Mouse (Mus musculus): ENCODE results near the gene Adssl1. TPM values are rescaled to one million over a fixed set of nuclear protein-coding genes. Genes with fewer than 3 reads are reported as not detected.

Adssl1 gene
- total and polyA plus RNA-seq, 2 experiments from 2014 or later = 2.6 to 8.4 TPM

DNA sequence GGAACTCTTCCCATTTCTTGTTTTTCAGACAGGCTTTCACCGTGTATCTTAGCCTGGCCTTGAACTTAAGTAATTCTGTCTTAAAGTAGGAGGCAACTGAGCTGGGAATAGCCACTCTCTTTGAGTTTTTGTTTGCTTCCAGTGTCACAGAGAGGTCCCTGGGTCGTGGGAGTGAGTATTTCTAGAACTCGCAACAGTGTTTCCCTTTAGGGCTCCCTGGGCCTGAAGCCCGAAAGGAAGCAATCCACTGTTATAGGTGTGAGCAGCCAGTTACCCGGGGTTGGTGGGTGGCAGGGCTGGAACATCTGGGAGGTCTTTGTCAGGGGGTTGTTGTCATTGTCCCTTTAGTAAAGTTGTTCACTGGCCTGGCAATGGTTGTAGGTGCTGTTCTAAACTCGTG lies 26.3 kb downstream of the Adssl1 start:
- Histone ChIP-seq H3K4me2 (ENCODE audit: low read depth, low read length) (peak overlapping the region; percentile 91), H3K4me1 (ENCODE audit: insufficient read depth, low read length) (peaks cover 8% of the 10 kb centered on the region; the same call in 1 of the 2 replicates), H3K4me3 (ENCODE audit: low read length) (0 out of 2 replicates have a peak overlapping the region, but pooled peaks have one; percentile 67), H3K9ac (replicated peaks; ENCODE audit: low read length) (peak overlapping the region; percentile 68; the same call in 1 of the 2 replicates), H3K9me3 (ENCODE audit: low read length) (no peaks in the 10 kb centered on the region), H3K27ac (no peak overlapping the region), H3K36me3 (ENCODE audit: insufficient read depth, low read length) (peaks cover 15% of the 10 kb centered on the region), H3K27me3 (ENCODE audit: insufficient read depth, low read length) (no peaks in the 10 kb centered on the region)
- TF ChIP-seq CTCF (IDR thresholded peaks at IDR 0.05; ENCODE audit: low read depth) = no peak
- WGBS = 54% methylated on average over 6 of the region's 6 CpGs
- no peak for DNase-seq (ENCODE audit: low spot score)
- no peak for ATAC-seq

DNA sequence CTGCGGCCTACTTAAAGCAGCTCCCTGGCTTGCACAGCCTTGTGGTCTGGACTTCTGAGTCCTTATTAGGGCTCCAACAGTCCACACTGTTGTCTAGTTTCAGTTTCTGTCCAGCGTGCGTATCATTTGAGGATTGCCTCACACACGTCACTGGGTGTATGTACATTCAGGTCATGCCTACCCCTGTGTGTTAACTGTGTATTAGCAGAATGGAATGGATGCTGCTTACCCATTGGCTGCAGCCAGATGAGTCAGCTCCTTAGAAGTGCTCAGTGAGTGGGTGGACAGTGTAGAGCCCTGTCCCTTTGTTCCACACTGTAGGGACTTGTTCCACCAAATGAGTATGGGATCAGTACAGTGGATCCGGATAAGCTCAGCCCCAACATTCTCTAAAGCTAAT lies 28.2 kb downstream of the Adssl1 start:
- no peak overlapping the region for H3K4me3 ChIP-seq (ENCODE audit: low read length)
- H3K36me3 ChIP-seq (ENCODE audit: insufficient read depth, low read length) = peaks cover 20% of the 10 kb centered on the region
- H3K27me3 ChIP-seq (ENCODE audit: insufficient read depth, low read length) = no peaks in the 10 kb centered on the region
- peaks cover 8% of the 10 kb centered on the region; the same call in 1 of the 2 replicates for H3K4me1 ChIP-seq (ENCODE audit: insufficient read depth, low read length)
- ATAC-seq (no peak), DNase-seq (ENCODE audit: low spot score) (no peak)
- no peaks in the 10 kb centered on the region for H3K9me3 ChIP-seq (ENCODE audit: low read length)
- H3K4me2 ChIP-seq (ENCODE audit: low read depth, low read length) = no peak overlapping the region
- 95% methylated on average over 5 of the region's 5 CpGs for WGBS
- H3K9ac ChIP-seq (replicated peaks; ENCODE audit: low read length) = no peak overlapping the region
- H3K27ac ChIP-seq = no peak overlapping the region
- no peak for TF ChIP-seq CTCF (IDR thresholded peaks at IDR 0.05; ENCODE audit: low read depth)

DNA sequence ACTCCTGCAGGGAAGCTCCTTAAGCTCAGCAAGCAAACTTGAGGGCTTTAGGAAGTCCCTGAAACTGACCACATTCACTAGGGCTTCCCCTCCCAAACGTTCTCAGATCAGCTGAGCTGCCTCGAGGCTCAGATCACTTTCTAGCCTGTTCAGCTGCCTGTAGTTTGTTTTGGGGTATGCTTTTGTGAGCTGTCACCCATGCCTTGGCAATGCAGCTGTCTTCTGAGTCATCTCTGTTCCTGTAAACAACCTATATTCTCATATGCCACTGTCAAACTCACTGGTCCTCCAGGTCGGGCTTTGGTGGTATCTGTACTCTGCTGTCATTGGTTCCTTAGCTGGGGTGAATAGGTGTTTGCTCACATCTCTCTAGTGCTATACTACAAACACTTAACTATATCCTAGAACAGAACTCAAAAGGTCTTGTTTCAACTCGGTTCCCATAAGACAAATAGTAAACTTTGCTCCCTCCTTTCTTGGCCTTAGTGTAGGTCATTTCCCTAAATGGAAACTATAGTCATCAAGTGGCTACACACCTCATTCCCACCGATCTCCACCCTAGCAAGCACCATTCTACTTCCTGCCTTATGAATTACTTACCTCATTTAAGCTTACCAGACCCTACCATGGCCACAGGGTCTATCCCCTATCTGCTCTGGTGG lies 32.1 kb downstream of the Adssl1 start:
- H3K4me1 ChIP-seq (ENCODE audit: insufficient read depth, low read length) = no peaks in the 10 kb centered on the region

DNA sequence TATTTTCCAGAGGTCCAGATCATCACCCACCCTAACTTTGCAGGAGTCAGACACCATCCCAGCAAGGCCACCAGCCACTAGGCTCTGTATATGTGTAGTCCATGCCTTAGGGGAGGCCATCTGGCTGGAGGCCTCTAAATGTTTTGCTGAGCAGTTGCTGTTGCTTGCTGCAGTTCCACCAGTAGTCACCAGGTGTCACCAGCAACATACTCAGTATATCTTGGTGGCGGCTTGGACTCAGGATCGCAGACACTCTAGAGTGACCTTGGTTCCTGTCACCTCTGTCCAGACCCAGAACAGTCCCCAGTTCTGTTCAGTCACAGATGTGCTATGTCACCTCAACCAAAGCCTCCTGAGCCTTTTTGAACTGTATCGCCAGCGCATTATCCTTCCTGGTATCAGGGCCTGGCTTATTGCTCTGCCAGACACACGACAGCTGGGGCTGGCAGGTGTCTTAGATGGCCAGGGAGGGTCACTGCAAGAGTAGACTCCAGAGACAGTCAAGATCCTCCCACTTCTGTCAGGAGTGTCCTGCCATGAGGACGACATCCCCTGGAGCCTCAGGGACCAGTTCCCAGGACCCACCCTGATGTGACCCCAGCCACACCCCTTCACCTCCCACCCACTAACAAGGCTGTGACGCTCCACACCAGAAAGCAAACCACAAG lies 33.4 kb downstream of the Adssl1 start:
- H3K4me3 ChIP-seq (ENCODE audit: low read length) = no peak overlapping the region
- DNase-seq (ENCODE audit: low spot score) (peak; percentile 95), ATAC-seq (peak; percentile 67)
- 33% methylated on average over 7 of the region's 7 CpGs for WGBS
- TF ChIP-seq CTCF (IDR thresholded peaks at IDR 0.05; ENCODE audit: low read depth) = peak; percentile 99
- no peaks in the 10 kb centered on the region for H3K4me1 ChIP-seq (ENCODE audit: insufficient read depth, low read length)
- H3K9me3 ChIP-seq (ENCODE audit: low read length) = no peaks in the 10 kb centered on the region
- H3K9ac ChIP-seq (replicated peaks; ENCODE audit: low read length) = no peak overlapping the region
- H3K27me3 ChIP-seq (ENCODE audit: insufficient read depth, low read length) = no peaks in the 10 kb centered on the region
- peak overlapping the region; percentile 27; the same call in 1 of the 2 replicates for H3K27ac ChIP-seq
- no peak overlapping the region for H3K4me2 ChIP-seq (ENCODE audit: low read depth, low read length)
- H3K36me3 ChIP-seq (ENCODE audit: insufficient read depth, low read length) = peaks cover 60% of the 10 kb centered on the region

More for the DNA sequence above, 32.1 kb downstream of the Adssl1 start:
- ATAC-seq (no peak), DNase-seq (ENCODE audit: low spot score) (no peak)
- WGBS = 81% methylated on average over 5 of the region's 5 CpGs
- no peak for TF ChIP-seq CTCF (IDR thresholded peaks at IDR 0.05; ENCODE audit: low read depth)
- Histone ChIP-seq H3K4me3 (ENCODE audit: low read length) (no peak overlapping the region), H3K27ac (no peak overlapping the region), H3K4me2 (ENCODE audit: low read depth, low read length) (no peak overlapping the region), H3K36me3 (ENCODE audit: insufficient read depth, low read length) (peaks cover 51% of the 10 kb centered on the region), H3K27me3 (ENCODE audit: insufficient read depth, low read length) (no peaks in the 10 kb centered on the region), H3K9ac (replicated peaks; ENCODE audit: low read length) (no peak overlapping the region), H3K9me3 (ENCODE audit: low read length) (no peaks in the 10 kb centered on the region)

DNA sequence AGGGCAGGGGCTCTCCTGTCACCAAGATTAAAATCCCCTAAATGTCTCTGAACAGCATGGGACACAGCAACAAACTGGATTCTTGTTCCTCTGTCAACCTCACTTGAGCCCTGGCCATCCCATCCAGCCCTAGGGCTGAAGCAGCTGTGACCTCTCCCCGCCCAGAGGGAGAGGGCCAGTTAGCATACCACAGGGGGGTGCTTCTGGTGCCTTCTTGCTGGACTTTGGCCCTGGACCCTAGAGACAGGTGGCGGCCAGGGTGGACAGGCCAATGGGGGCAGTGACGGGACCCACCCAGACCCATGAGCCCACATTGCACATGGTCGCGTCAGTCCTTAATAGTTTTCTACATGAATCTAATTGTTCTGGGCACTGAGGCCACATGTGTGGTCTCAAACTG lies 34.2 kb downstream of the Adssl1 start:
- no peak overlapping the region for H3K27ac ChIP-seq
- no peak for ATAC-seq
- peaks cover 63% of the 10 kb centered on the region for H3K36me3 ChIP-seq (ENCODE audit: insufficient read depth, low read length)
- no peak overlapping the region for H3K4me3 ChIP-seq (ENCODE audit: low read length)
- H3K9ac ChIP-seq (replicated peaks; ENCODE audit: low read length) = no peak overlapping the region
- no peaks in the 10 kb centered on the region for H3K27me3 ChIP-seq (ENCODE audit: insufficient read depth, low read length)
- no peak overlapping the region for H3K4me2 ChIP-seq (ENCODE audit: low read depth, low read length)
- H3K4me1 ChIP-seq (ENCODE audit: insufficient read depth, low read length) = no peaks in the 10 kb centered on the region
- no peak for DNase-seq (ENCODE audit: low spot score)
- no peaks in the 10 kb centered on the region for H3K9me3 ChIP-seq (ENCODE audit: low read length)
- WGBS = 74% methylated on average over 5 of the region's 5 CpGs
- TF ChIP-seq CTCF (IDR thresholded peaks at IDR 0.05; ENCODE audit: low read depth) = no peak

DNA sequence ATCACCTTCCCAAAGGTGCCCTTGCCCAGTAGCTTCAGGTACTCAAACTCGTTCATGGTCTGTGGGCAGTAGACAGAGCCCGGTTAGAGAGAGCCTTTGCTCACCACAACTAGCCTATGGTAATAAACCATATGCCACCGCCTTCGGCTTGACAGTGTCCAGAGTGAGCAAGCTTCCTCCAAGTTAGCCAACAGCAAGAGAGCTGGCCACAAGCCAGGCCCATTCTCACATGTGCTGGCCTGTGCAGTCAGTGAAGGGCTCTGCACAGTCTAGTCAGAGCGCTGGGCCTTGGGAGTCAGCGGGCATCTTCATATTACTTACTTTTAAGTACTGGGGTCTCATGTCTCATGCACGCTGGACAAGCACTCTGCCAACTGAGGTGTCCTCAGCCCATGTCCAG lies 38.8 kb downstream of the Adssl1 start:
- TF ChIP-seq CTCF (IDR thresholded peaks at IDR 0.05; ENCODE audit: low read depth) = no peak
- no peak overlapping the region for H3K27ac ChIP-seq
- ATAC-seq (no peak), DNase-seq (ENCODE audit: low spot score) (peak; percentile 59)
- peaks cover 13% of the 10 kb centered on the region for H3K4me1 ChIP-seq (ENCODE audit: insufficient read depth, low read length)
- no peaks in the 10 kb centered on the region for H3K27me3 ChIP-seq (ENCODE audit: insufficient read depth, low read length)
- H3K4me3 ChIP-seq (ENCODE audit: low read length) = no peak overlapping the region
- H3K9me3 ChIP-seq (ENCODE audit: low read length) = no peaks in the 10 kb centered on the region
- WGBS = 64% methylated on average over 7 of the region's 7 CpGs
- H3K9ac ChIP-seq (replicated peaks; ENCODE audit: low read length) = no peak overlapping the region
- no peak overlapping the region for H3K4me2 ChIP-seq (ENCODE audit: low read depth, low read length)
- peaks cover 64% of the 10 kb centered on the region for H3K36me3 ChIP-seq (ENCODE audit: insufficient read depth, low read length)

DNA sequence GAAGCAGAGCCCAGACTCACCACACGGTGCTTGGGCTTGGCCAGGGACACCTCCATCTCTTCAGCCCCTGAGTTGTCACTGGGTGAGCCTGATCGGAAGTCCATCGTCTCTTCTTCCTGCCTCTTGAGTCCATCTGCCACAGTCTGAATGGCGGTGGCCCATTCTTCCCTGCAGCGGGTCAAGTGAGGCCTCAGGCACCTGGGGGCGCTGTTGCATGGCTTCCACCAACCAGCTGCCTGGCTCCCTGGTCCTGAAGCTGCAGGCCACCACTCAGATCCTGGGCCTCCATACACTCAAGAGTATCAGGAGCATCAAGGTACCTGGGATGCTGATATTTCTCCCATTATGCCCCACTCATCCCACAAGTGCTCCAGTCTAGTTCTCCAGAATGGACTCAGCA lies 39.3 kb downstream of the Adssl1 start:
- TF ChIP-seq CTCF (IDR thresholded peaks at IDR 0.05; ENCODE audit: low read depth) = peak; percentile 62
- DNase-seq (ENCODE audit: low spot score) (peak; percentile 43), ATAC-seq (no peak)

More for the DNA sequence above, 39.3 kb downstream of the Adssl1 start:
- H3K9ac ChIP-seq (replicated peaks; ENCODE audit: low read length) = no peak overlapping the region
- no peak overlapping the region for H3K4me2 ChIP-seq (ENCODE audit: low read depth, low read length)
- H3K27me3 ChIP-seq (ENCODE audit: insufficient read depth, low read length) = no peaks in the 10 kb centered on the region
- no peaks in the 10 kb centered on the region for H3K9me3 ChIP-seq (ENCODE audit: low read length)
- WGBS = 67% methylated on average over 6 of the region's 6 CpGs
- peaks cover 61% of the 10 kb centered on the region for H3K36me3 ChIP-seq (ENCODE audit: insufficient read depth, low read length)
- H3K27ac ChIP-seq = no peak overlapping the region
- no peak overlapping the region for H3K4me3 ChIP-seq (ENCODE audit: low read length)
- H3K4me1 ChIP-seq (ENCODE audit: insufficient read depth, low read length) = peaks cover 18% of the 10 kb centered on the region
